Comparison of ENCODE assay signal across 23 mouse cellular contexts in genomic region chr11:106590143-106590542, GRCm38 (mm10).
"Had no signal": no experiment of that assay in that cellular context is flagged by ENCODE, and none has a peak within 500 bp of the region (broad histone marks: within the 10 kb centered on the region; RNA-seq: fewer than 3 reads in every experiment).

No protein-coding gene starts in this region.

- H3K4me3 ChIP-seq: kidney, embryonic 15.5 days; limb, embryonic 10.5 days; limb, embryonic 13.5 days; liver, embryonic 12.5 days; liver, embryonic 15.5 days; midbrain, embryonic 10.5 days; midbrain, embryonic 15.5 days; neural tube, embryonic 12.5 days; neural tube, embryonic 15.5 days; stomach, embryonic 15.5 days had no signal

- H3K27ac ChIP-seq: kidney, embryonic 15.5 days; limb, embryonic 10.5 days; limb, embryonic 13.5 days; liver, embryonic 15.5 days; macrophage; midbrain, embryonic 10.5 days; midbrain, embryonic 15.5 days; neural tube, embryonic 12.5 days; neural tube, embryonic 15.5 days; stomach, embryonic 15.5 days had no signal

- H3K4me2 ChIP-seq: kidney, embryonic 15.5 days; limb, embryonic 13.5 days; liver, embryonic 12.5 days; liver, embryonic 15.5 days; midbrain, embryonic 15.5 days; neural tube, embryonic 12.5 days; neural tube, embryonic 15.5 days; stomach, embryonic 15.5 days had no signal

- H3K4me1 ChIP-seq: midbrain, embryonic 15.5 days; stomach, embryonic 15.5 days had no signal

- ATAC-seq: liver, embryonic 12.5 days; midbrain, embryonic 15.5 days had no signal

- H3K27me3 ChIP-seq: kidney, embryonic 15.5 days; limb, embryonic 13.5 days; liver, embryonic 12.5 days; liver, embryonic 15.5 days; megakaryocyte, embryonic 14.5 days; midbrain, embryonic 15.5 days; neural tube, embryonic 12.5 days; neural tube, embryonic 15.5 days; stomach, embryonic 15.5 days had no signal

- H3K36me3 ChIP-seq: limb, embryonic 13.5 days; midbrain, embryonic 15.5 days; neural tube, embryonic 12.5 days; neural tube, embryonic 15.5 days; stomach, embryonic 15.5 days had no signal

- DNase-seq: kidney, adult 11 months; kidney, adult 8-10 months; kidney, postnatal 10 days; kidney, postnatal 36 days; liver; lung, adult 18-20 months; lung, postnatal 14 days; right cerebral cortex, adult 18-20 months; right cerebral cortex, postnatal 25 days; spleen, adult 18-20 months; thymus, postnatal 25 days had no signal

- H3K9me3 ChIP-seq: kidney, embryonic 15.5 days; limb, embryonic 10.5 days; limb, embryonic 13.5 days; liver, embryonic 12.5 days; liver, embryonic 15.5 days; megakaryocyte, embryonic 14.5 days; midbrain, embryonic 10.5 days; midbrain, embryonic 15.5 days; neural tube, embryonic 12.5 days; neural tube, embryonic 15.5 days; stomach, embryonic 15.5 days had no signal

- H3K9ac ChIP-seq: kidney, embryonic 15.5 days; limb, embryonic 13.5 days; liver, embryonic 12.5 days; liver, embryonic 15.5 days; midbrain, embryonic 15.5 days; neural tube, embryonic 12.5 days; neural tube, embryonic 15.5 days; stomach, embryonic 15.5 days had no signal
